Mouse (Mus musculus) liver, postnatal 0 days (tissue): ENCODE measurements around the gene Wdr73.

Source experiments
- CTCF ChIP-seq: sonication (generic); IDR thresholded peaks from 2 replicates; pipeline ENCODE4 v1.5.1; 2016; ENCODE audit warnings: antibody characterized with exemption, low read depth
- EP300 ChIP-seq: IDR thresholded peaks from 2 replicates; pipeline ENCODE4 v1.6.1; 2016; ENCODE audit warnings: antibody characterized with exemption, low read depth, mild to moderate bottlenecking

DNA sequence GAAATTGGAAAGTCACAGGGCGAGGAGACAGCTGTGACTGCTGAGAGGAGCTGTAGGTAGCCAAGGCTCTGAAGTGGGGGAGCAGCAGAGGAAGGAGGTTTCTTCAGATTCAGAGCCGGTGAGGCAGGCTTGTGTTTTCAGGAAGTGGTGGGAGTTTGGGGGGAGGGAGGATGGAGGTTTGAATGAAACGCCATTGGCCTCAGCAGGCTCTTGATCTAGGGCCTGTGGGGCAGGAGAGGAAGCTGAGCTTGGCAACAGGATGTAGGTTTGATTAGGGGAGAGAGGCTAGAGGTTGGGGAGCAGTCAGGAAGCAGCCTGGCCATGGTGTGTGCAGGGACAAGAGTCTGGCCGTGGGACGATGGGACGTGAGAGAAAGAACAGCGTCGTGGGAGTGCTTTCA is 36.2 kb downstream of the Wdr73 start:
- TF ChIP-seq CTCF (no peak), EP300 (no peak)
